Mouse (Mus musculus): Measurements from ENCODE around the gene RPS10-NUDT3. TPM values are rescaled to one million over a fixed set of nuclear protein-coding genes. Genes with fewer than 3 reads are reported as not detected.

The RPS10-NUDT3 gene
- not detected for total RNA-seq (2023)

DNA sequence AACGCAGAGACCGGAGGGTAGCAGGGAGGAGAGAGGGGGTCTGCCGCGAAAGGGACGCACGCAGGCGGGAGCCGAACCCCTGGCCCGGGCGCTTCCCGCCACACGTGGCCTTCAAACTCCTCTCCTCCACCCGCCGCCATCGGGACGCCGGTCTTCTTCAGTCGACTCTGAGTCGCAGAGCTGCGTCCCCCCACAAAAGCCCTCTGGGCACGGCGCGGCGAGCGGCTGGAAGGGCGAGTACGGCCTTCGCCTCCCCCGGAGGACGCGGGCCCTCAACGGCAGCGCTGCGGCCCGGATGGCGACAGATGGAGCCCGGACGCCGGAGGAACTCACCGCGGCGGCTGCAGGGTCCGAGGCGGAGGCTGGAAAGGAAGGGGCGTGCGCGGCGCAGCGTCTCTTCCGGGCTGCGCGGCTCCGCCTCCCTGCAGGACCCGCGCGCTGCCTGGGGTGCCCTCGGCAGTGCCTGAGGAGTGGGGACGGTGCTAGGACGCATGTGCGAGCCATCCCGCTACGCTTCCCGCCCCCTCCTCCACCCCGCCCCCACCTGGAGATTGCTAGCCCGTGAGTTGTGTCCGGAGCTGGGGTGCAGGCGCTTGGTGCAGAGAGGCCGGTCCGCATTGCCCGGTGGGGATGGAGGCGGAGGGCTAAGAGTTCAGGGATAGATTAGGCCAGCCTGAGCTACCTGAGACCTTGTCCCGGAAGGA lies at the start of gene RPS10-NUDT3:
Gene RPS10-NUDT3 (minus strand): TSS at position 352 of the 704 bp plus-strand sequence.

DNA sequence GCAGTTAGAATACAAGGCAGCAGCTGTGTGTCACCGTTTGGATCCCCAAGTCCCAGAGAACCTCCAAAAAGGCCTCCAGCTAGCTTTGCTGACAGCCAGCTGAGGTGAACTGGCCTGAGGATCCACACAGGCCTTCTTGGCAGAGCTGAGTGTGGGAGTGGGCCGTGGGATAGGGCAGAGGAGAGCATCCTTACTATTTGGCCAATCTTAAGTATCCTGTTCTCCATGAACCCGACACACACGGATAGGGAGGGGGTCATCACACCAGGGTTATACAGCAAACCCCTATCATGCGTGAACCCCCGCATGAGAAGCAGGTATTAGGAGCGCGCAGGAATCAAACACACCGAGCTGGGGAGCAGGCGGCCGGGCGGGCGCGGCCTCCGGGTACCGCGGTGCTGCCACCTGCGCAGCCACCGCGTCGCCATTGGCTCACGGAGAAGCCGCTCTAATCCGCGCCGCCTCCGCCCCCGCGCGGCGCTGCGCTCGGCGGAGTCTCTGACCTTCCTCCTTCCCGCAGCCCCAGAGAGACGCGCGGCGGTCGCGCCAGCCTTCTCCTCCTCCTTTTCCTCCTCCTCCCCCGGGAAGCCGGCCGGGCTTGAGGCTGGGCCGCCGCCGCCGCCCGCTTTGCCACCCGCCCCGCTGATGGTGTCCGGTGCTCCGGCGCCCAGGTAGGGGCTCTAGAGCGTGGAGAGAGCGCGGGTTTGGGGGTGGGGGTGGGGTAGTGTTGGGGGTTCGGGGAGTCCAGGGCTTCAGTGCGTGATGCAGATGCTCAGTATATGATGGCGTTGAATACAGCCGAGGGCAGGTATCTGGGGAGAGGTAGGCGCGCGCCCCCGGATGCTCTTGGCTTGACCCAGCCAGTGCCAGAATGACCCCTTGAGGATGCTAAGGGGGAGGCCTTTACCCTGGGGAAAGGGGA lies 20.3 kb upstream of the RPS10-NUDT3 start, which contains the start of gene Pacsin1:
Gene Pacsin1 (plus strand): TSS at position 421 of the 922 bp plus-strand sequence.

DNA sequence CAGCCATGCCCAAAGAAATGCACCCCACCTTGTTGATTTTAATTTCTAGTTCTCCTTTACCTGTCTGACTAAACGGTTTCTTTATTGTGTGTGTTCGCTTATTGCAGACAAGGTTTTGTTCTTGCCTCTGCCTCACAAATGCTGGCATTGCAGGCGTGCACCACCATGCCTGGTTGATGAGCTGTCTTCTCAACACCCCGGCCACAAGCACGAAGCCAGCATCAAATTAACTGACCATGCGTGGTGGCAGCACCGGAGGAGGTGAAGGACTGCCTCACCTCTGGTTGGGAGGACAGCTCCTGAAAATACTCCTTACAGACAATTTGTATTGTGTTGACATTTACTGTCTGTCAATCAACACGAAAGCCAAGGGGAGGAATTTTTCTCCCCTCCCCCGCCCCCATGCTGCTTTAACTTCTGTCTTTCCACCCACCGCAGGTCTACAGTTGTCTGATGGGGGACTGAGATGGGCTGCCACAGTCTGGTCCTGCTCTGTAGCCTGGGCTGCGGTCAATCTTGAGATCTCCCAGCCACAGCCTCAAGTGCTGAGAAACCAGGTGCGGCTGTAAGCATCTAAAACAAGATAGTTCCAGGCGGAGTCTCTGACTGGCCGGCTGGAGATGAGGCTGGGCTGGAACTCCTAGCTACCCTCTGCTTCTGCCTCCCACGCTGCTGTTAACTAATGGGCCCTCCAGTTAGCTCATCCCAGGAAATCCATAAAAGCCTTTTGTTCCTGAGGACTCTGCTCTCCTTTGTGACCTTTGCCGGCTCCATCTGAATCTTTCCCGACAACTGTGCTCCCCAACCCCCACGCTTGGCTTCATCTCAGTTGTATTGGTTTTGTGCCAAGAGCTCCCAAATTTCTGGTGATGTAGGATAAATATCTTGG lies 1.4 kb upstream of the RPS10-NUDT3 start, which contains the start of gene Rps10:
Gene Rps10 (minus strand): TSS at position 538 of the 889 bp plus-strand sequence.

DNA sequence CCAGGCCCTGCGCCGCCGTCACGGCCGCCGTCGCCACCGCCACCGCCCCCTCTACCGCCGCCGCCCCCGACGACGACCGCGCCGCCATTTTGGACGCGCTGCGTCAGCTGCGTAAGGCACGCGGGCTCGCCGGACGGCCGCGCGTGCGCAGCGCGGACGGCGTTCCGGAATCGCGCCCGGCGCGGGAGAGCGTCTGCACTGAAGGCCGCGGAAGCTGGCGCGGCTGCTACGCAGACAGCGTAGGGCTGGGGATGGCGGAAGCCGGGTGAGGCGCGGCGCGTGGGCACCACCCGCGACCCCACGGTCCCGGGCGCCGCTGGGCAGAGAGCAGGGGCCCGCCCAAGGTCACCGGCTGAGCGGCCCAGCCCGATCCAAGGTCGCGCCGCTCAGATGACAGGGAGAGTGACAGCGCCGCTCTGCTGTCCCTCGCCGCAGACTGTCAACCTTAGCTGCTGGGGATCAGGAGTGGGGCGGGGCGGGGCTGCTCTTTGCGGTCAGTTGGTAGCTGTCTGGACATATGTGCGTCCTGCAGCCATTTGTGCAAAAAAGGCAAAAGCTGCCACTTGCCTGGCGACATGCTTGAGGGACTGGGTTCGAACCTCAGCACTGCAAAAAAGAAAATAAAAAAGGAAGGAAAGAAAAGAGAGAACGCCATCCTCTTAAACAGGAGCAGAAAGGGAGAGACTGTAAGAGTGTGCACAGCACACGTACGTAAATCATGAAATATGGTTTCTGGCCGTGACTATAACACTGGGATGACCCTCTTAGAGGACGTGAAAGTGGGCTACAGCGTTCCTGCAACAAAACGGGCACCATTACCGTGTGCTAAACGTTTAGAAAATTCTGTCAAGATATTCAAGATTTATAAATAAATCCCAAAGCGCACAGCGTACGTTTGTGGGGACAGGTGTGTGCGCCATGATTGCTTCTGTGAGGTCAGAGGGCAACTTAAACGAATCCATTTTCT lies 11.4 kb downstream of the RPS10-NUDT3 start, which contains the start of gene Nudt3:
Gene Nudt3 (minus strand): TSS at position 136 of the 967 bp plus-strand sequence.

DNA sequence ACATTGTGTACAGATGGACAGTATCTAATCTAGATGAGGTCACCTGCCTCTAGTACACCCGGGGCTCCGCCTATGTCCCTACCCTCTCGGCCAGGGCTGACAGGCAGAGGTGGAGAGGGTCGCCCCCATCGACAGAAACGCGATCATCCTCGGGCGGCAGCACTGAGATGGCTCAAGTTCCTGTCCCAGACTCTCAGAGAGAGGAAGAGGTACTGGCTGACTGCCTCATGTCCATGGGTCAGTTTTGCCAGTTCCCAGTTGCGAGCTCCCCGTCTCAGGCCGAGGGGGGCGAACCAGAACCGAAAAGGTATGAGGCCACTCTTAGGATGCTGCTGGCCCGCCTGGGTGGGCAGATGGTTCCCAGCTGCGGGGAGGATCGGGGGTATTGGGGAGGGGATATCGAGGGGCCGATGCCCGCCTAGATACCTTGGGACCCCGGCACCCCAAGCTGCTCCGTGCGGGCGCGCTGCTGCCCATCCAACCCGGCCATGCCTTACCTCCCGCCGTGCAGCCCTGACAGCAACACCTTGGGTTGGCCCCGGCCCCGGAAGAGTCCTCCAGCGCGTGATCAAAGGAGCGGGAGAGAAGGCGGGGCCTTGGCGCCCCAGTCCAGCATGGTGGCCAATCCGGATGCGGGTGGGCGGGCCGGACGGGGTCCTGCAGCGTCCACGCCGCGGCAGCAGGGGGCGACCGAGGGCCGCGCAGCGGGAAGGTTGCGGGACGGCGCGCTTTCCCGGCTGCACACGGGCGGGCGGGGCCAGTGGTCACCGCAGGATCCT lies 69.7 kb downstream of the RPS10-NUDT3 start, which contains the start of gene AI413582:
Gene AI413582 (minus strand): TSS at position 594 of the 779 bp plus-strand sequence.

DNA sequence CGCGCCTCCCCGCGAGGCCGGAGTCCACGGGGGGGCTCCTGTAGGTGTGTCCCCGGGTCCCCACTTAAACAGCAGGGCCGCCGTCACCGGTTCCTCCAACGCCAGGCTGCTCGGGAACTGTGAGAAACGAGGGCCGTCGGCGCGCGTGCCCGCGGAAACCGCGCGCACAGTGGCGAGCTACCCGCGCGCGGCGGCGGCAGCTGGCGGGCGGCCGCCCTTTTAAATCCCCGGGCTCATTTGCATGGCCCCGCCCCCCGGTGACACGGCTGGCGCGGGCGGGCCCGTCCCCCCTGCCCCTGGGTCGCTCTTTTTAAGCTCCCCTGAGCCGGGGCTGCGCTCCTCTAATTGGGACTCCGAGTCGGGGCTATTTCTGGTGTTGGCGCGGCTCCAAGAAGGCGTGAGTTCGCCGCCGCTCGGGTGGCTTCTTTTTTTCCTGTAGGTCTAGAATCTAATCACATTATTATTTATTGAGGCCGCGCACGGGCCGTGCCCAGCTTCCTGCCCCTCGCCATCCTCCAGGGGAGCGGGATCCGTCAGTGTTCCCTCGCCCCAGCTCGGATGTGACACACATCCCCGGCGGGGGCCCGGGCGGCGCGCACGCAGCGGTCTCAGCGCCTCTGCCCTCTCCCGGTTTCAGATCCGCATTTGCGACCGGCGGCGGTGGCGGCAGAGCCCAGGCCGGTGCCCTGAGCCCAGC lies 78.6 kb downstream of the RPS10-NUDT3 start, which contains the start of gene Hmga1:
Gene Hmga1 (plus strand): TSS at position 183 of the 697 bp plus-strand sequence.

Other genes with a start within 250 kb of the RPS10-NUDT3 start
- gene Grm4, start 113.8 kb downstream of the RPS10-NUDT3 start, total RNA-seq (2023): not detected
- gene Hmga1, start 78.7 kb downstream of the RPS10-NUDT3 start, total RNA-seq (2023): 10 to 100 TPM; 68.4 to 74.6 TPM
- 10 to 100 TPM; 58.2 to 66.1 TPM for gene AI413582, start 69.5 kb downstream of the RPS10-NUDT3 start, total RNA-seq (2023)
- 10 to 100 TPM; 67.3 to 69.3 TPM for gene Nudt3, start 11.7 kb downstream of the RPS10-NUDT3 start, total RNA-seq (2023)
- 1,000 to 10,000 TPM; 1,302 to 1,408 TPM for gene Rps10, start 1.4 kb upstream of the RPS10-NUDT3 start, total RNA-seq (2023)
- under 1 TPM; 0.34 to 0.55 TPM for gene Pacsin1, start 20.3 kb upstream of the RPS10-NUDT3 start, total RNA-seq (2023)
- gene Spdef, start 93.7 kb upstream of the RPS10-NUDT3 start, total RNA-seq (2023): not detected
- gene D17Wsu92e, start 185.4 kb upstream of the RPS10-NUDT3 start, total RNA-seq (2023): 100 to 1,000 TPM; 100 to 106 TPM
- 10 to 100 TPM; 59.7 to 61.3 TPM for gene Snrpc, start 202.9 kb upstream of the RPS10-NUDT3 start, total RNA-seq (2023)
- gene Uhrf1bp1, start 221.2 kb upstream of the RPS10-NUDT3 start, total RNA-seq (2023): 10 to 100 TPM; 11.2 to 12.4 TPM

Measured in monocyte, adult 59 days (primary cell).